Mouse (Mus musculus) common myeloid progenitor, adult 5-6 weeks (primary cell): ENCODE measurements at regions not wholly inside any gene's neighbourhood (a gene's known extent, or its start where the extent isn't known, plus 50 kb on each side); places are given as distances from the start of the nearest gene placed in this dataset.

Source experiments
- ATAC-seq: replicated peaks from 2 replicates; pipeline ENCODE4 v1.8.0; 2016; ENCODE audit warnings: low read depth, mild to moderate bottlenecking, moderate TSS enrichment, inconsistent platforms; ENCODE audit not compliant: poor library complexity, severe bottlenecking

DNA sequence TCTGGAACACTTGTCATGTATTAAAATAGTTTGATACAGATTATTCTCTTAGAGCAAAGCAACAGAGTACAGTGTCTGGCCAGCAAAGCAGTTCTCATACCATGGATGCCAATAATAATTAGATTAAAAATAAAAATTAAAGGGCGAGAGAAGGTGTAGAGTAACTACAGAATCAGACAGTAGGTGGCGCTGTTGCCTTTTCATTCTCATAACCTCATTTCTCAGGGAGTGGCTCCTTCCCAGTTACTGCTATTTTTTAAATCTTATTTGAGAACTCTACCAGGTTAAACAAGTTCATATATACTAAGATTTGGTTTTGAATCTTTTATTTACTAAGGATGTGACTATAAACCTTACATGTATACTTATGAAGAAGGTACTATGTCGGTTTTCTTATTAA lies 163.3 kb upstream of the Fbxo33 start:
- peak; percentile 83 for ATAC-seq

DNA sequence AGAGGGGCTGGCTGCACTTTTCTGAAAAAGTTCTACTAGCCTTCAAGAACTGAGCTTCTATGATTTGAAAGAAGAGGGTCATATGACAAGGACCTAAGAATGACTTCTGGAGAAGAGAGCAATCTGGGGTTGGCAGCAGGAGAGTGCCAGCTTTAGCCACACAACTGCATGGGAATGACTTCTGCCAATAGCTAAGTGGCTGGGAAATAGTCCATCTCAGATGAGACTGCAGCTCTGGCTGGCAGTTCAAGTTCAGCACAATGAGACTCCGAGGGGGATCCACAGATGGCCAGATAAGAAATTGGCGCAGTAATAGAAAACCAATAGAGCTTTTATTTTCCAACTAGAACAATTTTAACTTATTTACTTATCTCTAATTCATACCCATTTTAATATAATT lies 122.1 kb upstream of the Fbxo33 start:
- ATAC-seq, result no peak

DNA sequence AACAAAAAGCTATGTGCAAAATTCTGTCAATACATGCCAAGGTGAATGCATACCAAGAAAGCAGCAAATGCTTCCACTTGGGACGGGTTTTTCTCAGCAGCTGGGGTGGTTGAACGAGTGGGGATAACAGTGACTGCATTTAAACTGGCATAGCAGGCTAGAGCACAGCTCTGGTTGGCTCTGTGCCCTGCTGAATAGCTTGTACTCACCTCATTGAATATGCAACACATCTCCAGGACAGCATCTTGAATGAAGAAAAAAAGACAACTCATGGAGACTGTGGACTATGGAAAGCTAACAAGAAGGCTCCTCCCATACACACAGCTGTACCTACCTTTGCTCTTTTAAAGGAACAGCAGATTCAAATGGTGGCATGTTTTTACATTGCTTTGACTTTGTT lies 111.2 kb upstream of the Fbxo33 start:
- ATAC-seq, result no peak

DNA sequence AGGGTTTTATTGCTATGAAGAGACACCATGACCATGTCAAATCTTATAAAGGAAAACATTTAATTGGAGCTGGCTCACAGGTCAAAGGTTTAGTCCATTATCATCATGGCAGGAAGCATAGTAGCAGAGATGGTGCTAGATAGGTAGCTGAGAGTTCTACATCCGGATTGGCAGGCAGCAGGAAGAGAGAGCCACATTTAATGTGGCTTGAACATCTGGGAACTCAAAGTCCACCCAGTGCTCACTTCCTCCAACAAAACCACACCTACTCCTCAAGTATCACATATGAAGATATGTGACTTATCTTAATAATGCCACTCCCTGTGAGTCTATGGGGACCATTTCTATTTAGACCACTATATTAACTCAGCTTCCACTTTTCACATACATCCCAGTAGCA lies 93.2 kb upstream of the Fbxo33 start:
- no peak for ATAC-seq

DNA sequence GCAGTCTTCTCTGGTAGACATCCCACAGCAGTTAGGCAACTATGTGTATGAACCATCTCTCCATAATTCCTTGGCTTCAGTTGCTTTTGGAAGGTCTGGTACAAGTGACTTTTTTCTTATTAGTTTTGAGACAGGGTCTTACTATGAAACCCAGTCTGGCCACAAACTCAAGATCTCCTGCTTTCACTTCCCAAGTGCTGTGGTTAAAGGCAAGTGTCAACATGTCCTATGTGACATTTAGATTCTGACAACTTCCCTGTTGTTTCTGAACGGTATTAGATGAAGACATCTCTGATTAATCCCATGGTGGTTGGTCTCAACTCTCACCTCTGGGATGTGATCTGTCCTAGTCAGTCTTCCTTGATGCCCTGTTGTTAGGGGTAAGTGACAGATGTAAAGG lies 88.4 kb upstream of the Fbxo33 start:
- peak; percentile 66 for ATAC-seq

DNA sequence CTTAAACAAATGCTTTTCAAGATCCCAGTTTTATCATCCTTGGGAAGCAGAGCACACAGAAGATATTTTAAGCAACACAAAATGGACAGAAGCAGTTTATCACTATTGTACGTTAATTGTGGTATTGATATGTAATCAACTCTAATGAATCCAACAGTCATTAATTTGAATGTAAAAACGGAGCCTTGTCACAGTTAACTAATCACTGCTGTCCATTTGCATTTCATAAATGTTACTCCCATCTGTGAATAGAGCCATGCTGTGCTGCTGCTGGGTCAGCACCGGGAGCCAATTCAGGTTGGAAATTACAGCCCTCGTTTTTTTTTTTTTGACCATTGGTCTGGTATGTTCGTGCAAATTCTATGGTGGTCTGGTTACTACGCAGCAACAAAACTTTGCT lies 85.0 kb upstream of the Fbxo33 start:
- ATAC-seq, result no peak
